Mouse (Mus musculus) limb, embryonic 14.5 days (tissue): ENCODE measurements around the gene Trp53i13. TPM values are rescaled to one million over a fixed set of nuclear protein-coding genes. Genes with fewer than 3 reads are reported as not detected.
A peak's percentile ranks its signal among the peaks of the same experiment; 100 is the strongest.

Source experiments
- ATAC-seq: fragments of 200-750 bp; cut with Nextera tagmentation; 2 replicates; pipeline ENCODE4 v1.8.0; 2017; ENCODE audit warnings: low read depth, moderate number of reproducible peaks, moderate TSS enrichment; ENCODE audit not compliant: low FRiP score
- DNase-seq: peaks from one replicate; pipeline ENCODE4 v3.0.0-alpha.2; 2015; ENCODE audit warnings: low spot score
- H3K27ac ChIP-seq: fragments of 300-500 bp; sonication (generic); replicated peaks from 2 replicates; pipeline ENCODE4 v1.5.1; 2014; ENCODE audit warnings: low read depth, mild to moderate bottlenecking, low read length, moderate library complexity, mixed read lengths
- H3K27me3 ChIP-seq: fragments of 300-500 bp; sonication (generic); 2 replicates; pipeline ENCODE4 v1.6.1; 2014; ENCODE audit warnings: low read length, mixed read lengths; ENCODE audit not compliant: control insufficient read depth, insufficient read depth
- H3K36me3 ChIP-seq: fragments of 300-500 bp; sonication (generic); 2 replicates; pipeline ENCODE4 v1.6.1; 2014; ENCODE audit warnings: mild to moderate bottlenecking, low read length, moderate library complexity, mixed read lengths; ENCODE audit not compliant: control insufficient read depth, insufficient read depth
- H3K4me1 ChIP-seq: fragments of 300-500 bp; sonication (generic); 2 replicates; pipeline ENCODE4 v1.6.1; 2014; ENCODE audit warnings: antibody characterized with exemption, low read length, mixed read lengths; ENCODE audit not compliant: control insufficient read depth, insufficient read depth
- H3K4me2 ChIP-seq: fragments of 300-500 bp; sonication (generic); replicated peaks from 2 replicates; pipeline ENCODE4 v1.6.1; 2014; ENCODE audit warnings: low read depth, mild to moderate bottlenecking, low read length, moderate library complexity; ENCODE audit not compliant: severe bottlenecking
- H3K4me3 ChIP-seq: fragments of 300-500 bp; sonication (generic); replicated peaks from 2 replicates; pipeline ENCODE4 v1.5.1; 2014; ENCODE audit warnings: low read length
- H3K9ac ChIP-seq: fragments of 300-500 bp; sonication (generic); 2 replicates; pipeline ENCODE4 v1.6.1; 2014; ENCODE audit warnings: mild to moderate bottlenecking, low read depth, low read length, moderate library complexity; ENCODE audit not compliant: severe bottlenecking
- H3K9me3 ChIP-seq: fragments of 300-500 bp; sonication (generic); 2 replicates; pipeline ENCODE4 v1.6.1; 2016; ENCODE audit warnings: low read length; ENCODE audit not compliant: control insufficient read depth
- POLR2A ChIP-seq: fragments of 200-500 bp; IDR thresholded peaks from 2 replicates; pipeline ENCODE4 v1.8.0; 2012; ENCODE audit warnings: inconsistent platforms, mild to moderate bottlenecking, moderate library complexity, borderline replicate concordance; ENCODE audit not compliant: insufficient read depth, insufficient read length; ENCODE audit errors: extremely low read depth
- WGBS: fragments of 180-500 bp; shearing (Covaris S2); extraction: QIAGEN DNeasy Blood & Tissue Kit; methylation state at CpG from one replicate; pipeline ENCODE4 v1.1.7; 2014; 5-methylcytosine and 5-hydroxymethylcytosine counted together
- polyA plus RNA-seq, 2 experiments: library from polyadenylated mRNA; depleted of rRNA in 1 of 2; stranded (reverse) in 1 of 2; unstranded in 1 of 2; fragments of >200 nt; fragmentation: Nextera tagmentation in 1 of 2; extraction: Ambion mirVana in 1 of 2; gene quantifications; 2 replicates each; pipeline versions ENCODE4 v1.2.1 to v1.2.3; 2012 to 2014

Trp53i13 gene
- polyA plus RNA-seq, 2 experiments = 51.1 to 67.3 TPM

- ATAC-seq (no peak), DNase-seq (no peak)
- Histone ChIP-seq H3K4me3 (no peak overlapping the region), H3K36me3 (no peaks in the 10 kb centered on the region), H3K9ac (no peak overlapping the region), H3K9me3 (no peaks in the 10 kb centered on the region), H3K27me3 (peaks cover 67% of the 10 kb centered on the region), H3K4me2 (no peak overlapping the region), H3K4me1 (peaks cover 9% of the 10 kb centered on the region; the same call in 1 of the 2 replicates), H3K27ac (no peak overlapping the region)
- 63% methylated on average over 3 of the region's 3 CpGs for whole genome bisulfite sequencing
- no peak for TF ChIP-seq POLR2A
Measured at GRCm38 (mm10) chr11:77465111-77465510, 50.7 kb downstream of the Trp53i13 start.

GRCm38 (mm10) chr11:77464684-77465083 is 51.1 kb downstream of the Trp53i13 start:
- Histone ChIP-seq H3K4me2 (no peak overlapping the region), H3K27me3 (peaks cover 67% of the 10 kb centered on the region), H3K27ac (no peak overlapping the region), H3K36me3 (no peaks in the 10 kb centered on the region), H3K9ac (no peak overlapping the region), H3K9me3 (no peaks in the 10 kb centered on the region), H3K4me1 (peaks cover 9% of the 10 kb centered on the region; the same call in 1 of the 2 replicates), H3K4me3 (no peak overlapping the region)
- 72% methylated on average over 4 of the region's 4 CpGs for WGBS
- DNase-seq (no peak), ATAC-seq (no peak)
- no peak for TF ChIP-seq POLR2A

GRCm38 (mm10) chr11:77463786-77464185 is 52.0 kb downstream of the Trp53i13 start:
- Histone ChIP-seq H3K27ac (no peak overlapping the region), H3K4me2 (no peak overlapping the region), H3K9ac (no peak overlapping the region), H3K4me1 (peaks cover 9% of the 10 kb centered on the region; the same call in 1 of the 2 replicates), H3K27me3 (peaks cover 64% of the 10 kb centered on the region), H3K36me3 (no peaks in the 10 kb centered on the region), H3K4me3 (no peak overlapping the region), H3K9me3 (no peaks in the 10 kb centered on the region)
- 70% methylated on average over 10 of the region's 10 CpGs for WGBS
- no peak for DNase-seq
- TF ChIP-seq POLR2A = no peak
- no peak for ATAC-seq

- Histone ChIP-seq H3K27ac (no peak overlapping the region), H3K9me3 (no peaks in the 10 kb centered on the region), H3K4me3 (peak overlapping the region; percentile 55), H3K27me3 (peaks cover 62% of the 10 kb centered on the region), H3K36me3 (no peaks in the 10 kb centered on the region), H3K4me2 (peak overlapping the region; percentile 100), H3K4me1 (peaks cover 9% of the 10 kb centered on the region; the same call in 1 of the 2 replicates), H3K9ac (peak overlapping the region; percentile 53; the same call in 1 of the 2 replicates)
- ATAC-seq (no peak), DNase-seq (no peak)
- WGBS = 37% methylated on average over 8 of the region's 8 CpGs
- no peak for TF ChIP-seq POLR2A
Measured at GRCm38 (mm10) chr11:77463101-77463445, 52.7 kb downstream of the Trp53i13 start.

- Histone ChIP-seq H3K27me3 (peaks cover 58% of the 10 kb centered on the region), H3K4me2 (peak within 1 kb of the TSS; percentile 100), H3K4me1 (peaks cover 9% of the 10 kb centered on the region; the same call in 1 of the 2 replicates), H3K36me3 (no peaks in the 10 kb centered on the region), H3K9ac (peak within 1 kb of the TSS; percentile 53), H3K9me3 (no peaks in the 10 kb centered on the region), H3K4me3 (peak within 1 kb of the TSS; percentile 55), H3K27ac (no peak within 1 kb of the TSS)
- DNase-seq (no peak), ATAC-seq (peak; percentile 78)
- TF ChIP-seq POLR2A = no peak
- WGBS = 2% methylated on average over 60 of the region's 73 CpGs
Measured at GRCm38 (mm10) chr11:77462283-77463100, 53.3 kb downstream of the Trp53i13 start, which contains the start of gene Coro6. Coro6 (plus strand) TSS chr11:77462411.
